Mouse (Mus musculus) heart, embryonic 13.5 days (tissue): ENCODE results near the gene Ykt6. TPM values are rescaled to one million over a fixed set of nuclear protein-coding genes. Genes with fewer than 3 reads are reported as not detected.
"Not testable (repeated sequence)": the region's sequence is repeated elsewhere in the genome, so short reads cannot be mapped to it uniquely, and the experiment has no call there.

ENCODE experiments used
- ATAC-seq: fragments of 200-750 bp; cut with Nextera tagmentation; 2 replicates; pipeline ENCODE4 v1.8.0; 2017; ENCODE audit warnings: moderate TSS enrichment; ENCODE audit not compliant: insufficient number of reproducible peaks, low FRiP score, low TSS enrichment; ENCODE audit errors: extremely low read depth
- H3K27ac ChIP-seq: fragments of 300-500 bp; sonication (generic); replicated peaks from 2 replicates; pipeline ENCODE4 v1.5.1; 2015; ENCODE audit warnings: moderate library complexity, mild to moderate bottlenecking, inconsistent platforms
- H3K27me3 ChIP-seq: fragments of 300-500 bp; sonication (generic); replicated peaks from 2 replicates; pipeline ENCODE4 v1.6.1; 2015; ENCODE audit warnings: mild to moderate bottlenecking, inconsistent platforms
- H3K36me3 ChIP-seq: fragments of 300-500 bp; sonication (generic); 2 replicates; pipeline ENCODE4 v1.6.1; 2015; ENCODE audit warnings: mild to moderate bottlenecking, inconsistent platforms
- H3K4me1 ChIP-seq: fragments of 300-500 bp; sonication (generic); 2 replicates; pipeline ENCODE4 v1.6.1; 2015; ENCODE audit warnings: inconsistent platforms
- H3K4me2 ChIP-seq: fragments of 300-500 bp; sonication (generic); 2 replicates; pipeline ENCODE4 v1.6.1; 2015; ENCODE audit warnings: inconsistent platforms, mild to moderate bottlenecking, moderate library complexity
- H3K4me3 ChIP-seq: fragments of 300-500 bp; sonication (generic); 2 replicates; pipeline ENCODE4 v1.5.1; 2015; ENCODE audit warnings: moderate library complexity, mild to moderate bottlenecking, inconsistent platforms
- H3K9ac ChIP-seq: fragments of 300-500 bp; sonication (generic); 2 replicates; pipeline ENCODE4 v1.6.1; 2015; ENCODE audit warnings: inconsistent platforms, mild to moderate bottlenecking, moderate library complexity
- H3K9me3 ChIP-seq: fragments of 300-500 bp; sonication (generic); 2 replicates; pipeline ENCODE4 v1.6.1; 2016; ENCODE audit warnings: inconsistent platforms
- WGBS: fragments of 180-500 bp; shearing (Covaris S2); methylation state at CpG from one replicate; pipeline ENCODE4 v1.1.7; 2015; ENCODE audit warnings: mixed read lengths; 5-methylcytosine and 5-hydroxymethylcytosine counted together
- polyA plus RNA-seq: library from polyadenylated mRNA; unstranded; fragments of >200 nt; fragmentation: Nextera tagmentation; extraction: Ambion mirVana; gene quantifications from 2 replicates; pipeline ENCODE4 v1.2.1, GENCODE M21; 2015

The Ykt6 gene
- polyA plus RNA-seq, 1 experiment from 2014 or later = 39.1 TPM

DNA sequence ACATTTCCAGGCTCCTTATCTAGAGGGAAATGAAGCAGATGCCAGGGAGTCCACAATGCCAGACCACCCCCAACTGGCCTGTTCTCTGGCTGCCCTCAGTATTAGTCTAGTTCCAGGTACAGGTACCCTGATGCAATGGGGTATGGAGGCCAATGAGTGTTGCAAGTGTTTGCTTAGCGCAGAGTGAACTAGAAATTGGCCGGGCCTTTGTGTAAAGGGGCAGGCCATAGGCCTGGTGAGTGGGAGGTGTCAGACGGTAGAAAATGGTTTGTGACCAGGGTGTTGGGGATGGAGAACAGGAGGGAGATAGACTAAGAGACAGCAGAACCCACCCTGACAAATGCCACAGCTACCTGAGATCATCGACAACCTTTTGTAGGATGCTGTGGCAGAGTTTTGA, 35.9 kb upstream of the Ykt6 start:
- Histone ChIP-seq H3K4me2 (no peak overlapping the region), H3K36me3 (no peaks in the 10 kb centered on the region), H3K4me1 (peaks cover 28% of the 10 kb centered on the region), H3K4me3 (no peak overlapping the region), H3K9me3 (no peaks in the 10 kb centered on the region), H3K9ac (no peak overlapping the region), H3K27me3 (peaks cover 5% of the 10 kb centered on the region; the same call in 1 of the 2 replicates), H3K27ac (no peak overlapping the region)
- WGBS = 87% methylated on average over 4 of the region's 4 CpGs
- ATAC-seq = no peak

GRCm38 (mm10) chr11:5920323-5920960, 35.1 kb upstream of the Ykt6 start:
- 38% methylated on average over 17 of the region's 17 CpGs for WGBS
- H3K4me1 ChIP-seq = peaks cover 26% of the 10 kb centered on the region
- H3K9me3 ChIP-seq = no peaks in the 10 kb centered on the region
- H3K9ac ChIP-seq = no peak overlapping the region
- H3K36me3 ChIP-seq = no peaks in the 10 kb centered on the region
- no peak for ATAC-seq
- no peak overlapping the region for H3K4me3 ChIP-seq
- H3K27me3 ChIP-seq = peaks cover 5% of the 10 kb centered on the region; the same call in 1 of the 2 replicates
- H3K4me2 ChIP-seq = no peak overlapping the region
- no peak overlapping the region for H3K27ac ChIP-seq

DNA sequence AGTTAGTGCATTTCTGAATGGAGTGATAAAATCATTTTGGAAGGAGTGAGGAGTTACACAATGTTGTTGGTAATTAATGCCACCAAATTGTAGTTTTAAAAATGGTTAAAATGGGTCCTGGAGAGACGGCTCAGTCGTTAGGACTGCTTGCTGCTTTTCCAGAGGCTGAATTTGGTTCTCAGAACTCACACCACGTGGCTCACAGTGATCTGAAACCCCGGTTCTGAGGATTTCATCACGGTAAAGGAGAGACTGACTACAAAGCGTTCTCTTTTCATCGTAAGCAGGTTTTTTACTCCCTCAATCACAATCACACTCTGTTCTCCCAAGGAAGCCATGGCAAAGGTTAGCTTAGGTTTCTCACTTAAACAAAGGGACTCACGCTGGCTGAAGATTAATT, 30.8 kb upstream of the Ykt6 start:
- Histone ChIP-seq H3K36me3 (no peaks in the 10 kb centered on the region), H3K27me3 (peaks cover 5% of the 10 kb centered on the region; the same call in 1 of the 2 replicates), H3K4me2 (no peak overlapping the region), H3K4me1 (peaks cover 8% of the 10 kb centered on the region; the same call in 1 of the 2 replicates), H3K9me3 (no peaks in the 10 kb centered on the region), H3K27ac (no peak overlapping the region), H3K4me3 (no peak overlapping the region), H3K9ac (no peak overlapping the region)
- WGBS = 59% methylated on average over 8 of the region's 8 CpGs
- ATAC-seq = no peak

- 76% methylated on average over 3 of the region's 3 CpGs for WGBS
Measured at GRCm38 (mm10) chr11:5926696-5927220, 28.7 kb upstream of the Ykt6 start.

GRCm38 (mm10) chr11:5930578-5930977, 24.9 kb upstream of the Ykt6 start:
- H3K9me3 ChIP-seq = peaks cover 4% of the 10 kb centered on the region; the same call in 1 of the 2 replicates
- H3K36me3 ChIP-seq = no peaks in the 10 kb centered on the region
- no peak overlapping the region for H3K27ac ChIP-seq
- H3K27me3 ChIP-seq = no peaks in the 10 kb centered on the region
- H3K9ac ChIP-seq = no peak overlapping the region
- H3K4me2 ChIP-seq = no peak overlapping the region
- H3K4me3 ChIP-seq = no peak overlapping the region
- no peak for ATAC-seq
- H3K4me1 ChIP-seq = no peaks in the 10 kb centered on the region
- WGBS = 61% methylated on average over 1 of the region's 1 CpGs

More at GRCm38 (mm10) chr11:5926696-5927220, 28.7 kb upstream of the Ykt6 start:
- no peaks in the 10 kb centered on the region; the same call in 1 of the 2 replicates for H3K27me3 ChIP-seq
- H3K27ac ChIP-seq = no peak overlapping the region
- H3K9me3 ChIP-seq = no peaks in the 10 kb centered on the region
- no peaks in the 10 kb centered on the region for H3K36me3 ChIP-seq
- no peak overlapping the region for H3K4me2 ChIP-seq
- no peak for ATAC-seq
- H3K4me3 ChIP-seq = no peak overlapping the region
- no peak overlapping the region for H3K9ac ChIP-seq
- no peaks in the 10 kb centered on the region for H3K4me1 ChIP-seq

GRCm38 (mm10) chr11:5931947-5932346, 23.5 kb upstream of the Ykt6 start:
- H3K9ac ChIP-seq, H3K9me3 ChIP-seq, H3K27me3 ChIP-seq, H3K4me2 ChIP-seq, ATAC-seq, H3K4me3 ChIP-seq, H3K27ac ChIP-seq, H3K36me3 ChIP-seq, H3K4me1 ChIP-seq: not testable (repeated sequence)
- WGBS = 87% methylated on average over 6 of the region's 6 CpGs

GRCm38 (mm10) chr11:5934531-5934930, 21.0 kb upstream of the Ykt6 start:
- H3K9me3 ChIP-seq, H3K27me3 ChIP-seq, H3K4me1 ChIP-seq, H3K9ac ChIP-seq, H3K27ac ChIP-seq, H3K4me3 ChIP-seq, H3K4me2 ChIP-seq, H3K36me3 ChIP-seq, ATAC-seq: not testable (repeated sequence)
- WGBS = 82% methylated on average over 11 of the region's 11 CpGs

DNA sequence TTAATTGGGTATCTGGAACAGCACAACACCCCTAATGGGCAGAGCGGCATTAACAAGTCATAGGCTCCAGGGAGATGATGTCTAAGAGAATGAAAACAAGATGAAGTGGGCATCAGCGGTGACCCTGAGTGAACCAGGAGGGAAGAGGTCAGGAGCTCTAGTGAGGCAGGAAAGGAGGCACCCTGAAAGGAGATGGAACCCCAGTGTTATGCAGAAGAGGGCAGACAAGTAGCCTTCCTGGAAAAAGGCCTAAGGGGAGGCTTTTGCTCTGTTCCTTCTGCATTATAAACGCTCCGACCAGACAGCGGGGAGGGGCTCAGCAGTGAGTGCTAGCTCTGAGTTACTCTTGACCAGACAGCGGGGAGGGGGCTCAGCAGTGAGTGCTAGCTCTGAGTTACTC, 12.5 kb upstream of the Ykt6 start:
- H3K36me3 ChIP-seq = no peaks in the 10 kb centered on the region
- no peak overlapping the region for H3K4me3 ChIP-seq
- no peak overlapping the region for H3K4me2 ChIP-seq
- WGBS = 72% methylated on average over 6 of the region's 6 CpGs
- H3K9me3 ChIP-seq = no peaks in the 10 kb centered on the region
- no peak overlapping the region for H3K9ac ChIP-seq
- no peaks in the 10 kb centered on the region for H3K27me3 ChIP-seq
- H3K27ac ChIP-seq = no peak overlapping the region
- no peak for ATAC-seq
- H3K4me1 ChIP-seq = no peaks in the 10 kb centered on the region

DNA sequence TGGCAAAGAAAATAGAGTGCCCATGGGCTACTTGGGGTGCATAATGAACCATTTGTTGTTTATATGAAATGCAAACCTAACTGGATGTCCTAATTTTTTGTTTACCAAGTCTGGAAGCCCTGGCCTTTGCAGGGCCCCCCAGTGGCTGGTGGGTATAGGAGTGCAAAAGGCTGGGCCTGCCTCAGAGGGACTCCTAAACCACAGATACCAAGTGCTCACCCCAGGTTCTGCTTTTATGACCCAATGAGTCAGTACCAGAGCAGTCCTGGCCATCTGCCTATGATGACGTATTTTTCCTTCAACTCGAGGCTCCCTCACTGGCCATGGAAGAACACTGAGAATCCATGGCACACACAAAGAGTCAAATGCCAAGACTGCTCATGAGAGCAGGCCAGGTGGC, 10.4 kb upstream of the Ykt6 start:
- no peaks in the 10 kb centered on the region for H3K36me3 ChIP-seq
- no peak overlapping the region for H3K9ac ChIP-seq
- no peak overlapping the region for H3K4me2 ChIP-seq
- no peak overlapping the region for H3K27ac ChIP-seq
- H3K4me3 ChIP-seq = no peak overlapping the region
- 0 out of 2 replicates have a peak, but pooled peaks cover 3% of the 10 kb centered on the region for H3K27me3 ChIP-seq
- peaks cover 14% of the 10 kb centered on the region for H3K4me1 ChIP-seq
- no peak for ATAC-seq
- WGBS = 65% methylated on average over 2 of the region's 2 CpGs
- H3K9me3 ChIP-seq = no peaks in the 10 kb centered on the region

GRCm38 (mm10) chr11:5947796-5948195, 7.7 kb upstream of the Ykt6 start:
- 45% methylated on average over 4 of the region's 4 CpGs for WGBS
- no peak for ATAC-seq
- Histone ChIP-seq H3K27me3 (0 out of 2 replicates have a peak, but pooled peaks cover 3% of the 10 kb centered on the region), H3K9me3 (no peaks in the 10 kb centered on the region), H3K27ac (no peak overlapping the region), H3K4me1 (peaks cover 27% of the 10 kb centered on the region), H3K4me3 (no peak overlapping the region), H3K36me3 (no peaks in the 10 kb centered on the region), H3K9ac (no peak overlapping the region), H3K4me2 (no peak overlapping the region)

DNA sequence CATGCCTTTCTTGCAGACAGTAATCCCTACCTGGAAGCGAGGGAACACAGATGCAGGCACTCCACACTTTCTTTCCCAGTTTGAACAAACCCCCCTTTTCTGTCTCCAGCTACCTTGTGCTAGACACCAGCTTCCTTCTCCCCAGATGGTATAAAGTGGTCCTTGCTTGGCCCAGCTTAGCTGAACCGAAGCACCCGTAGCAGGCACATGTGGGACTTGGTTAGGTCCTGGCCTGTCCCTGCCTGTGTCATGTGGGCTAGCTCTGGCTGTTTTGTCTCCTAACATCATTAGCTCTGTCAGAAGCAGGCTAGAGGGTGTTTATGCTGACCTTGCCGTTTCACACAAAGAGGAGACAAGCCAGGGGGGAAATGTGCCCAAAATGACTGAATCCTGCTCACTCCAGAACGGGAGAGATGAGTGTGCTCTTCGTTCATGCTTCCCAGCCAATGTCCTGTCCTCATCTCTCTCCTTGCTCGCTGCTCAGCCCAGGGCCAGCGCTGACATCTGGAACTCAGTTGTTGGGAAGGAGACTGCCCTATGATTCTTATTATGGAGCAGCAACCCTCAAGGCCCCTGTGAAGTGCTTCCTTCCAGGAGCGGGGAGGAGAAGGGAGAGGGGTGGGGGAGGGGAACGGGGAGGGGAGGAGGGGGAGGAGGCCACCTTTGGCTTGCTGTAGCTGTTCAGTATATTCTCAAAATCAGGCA, 6.8 kb upstream of the Ykt6 start:
- Histone ChIP-seq H3K4me1 (peaks cover 33% of the 10 kb centered on the region), H3K27ac (no peak overlapping the region), H3K9ac (no peak overlapping the region; the same call in 1 of the 2 replicates), H3K9me3 (no peaks in the 10 kb centered on the region), H3K4me2 (no peak overlapping the region), H3K27me3 (0 out of 2 replicates have a peak, but pooled peaks cover 3% of the 10 kb centered on the region), H3K4me3 (no peak overlapping the region), H3K36me3 (no peaks in the 10 kb centered on the region)
- WGBS = 47% methylated on average over 10 of the region's 10 CpGs
- no peak for ATAC-seq
